Mouse (Mus musculus): Measurements from ENCODE around the gene Clcn5.
A peak's percentile ranks its signal among the peaks of the same experiment; 100 is the strongest.

The Clcn5 gene

DNA sequence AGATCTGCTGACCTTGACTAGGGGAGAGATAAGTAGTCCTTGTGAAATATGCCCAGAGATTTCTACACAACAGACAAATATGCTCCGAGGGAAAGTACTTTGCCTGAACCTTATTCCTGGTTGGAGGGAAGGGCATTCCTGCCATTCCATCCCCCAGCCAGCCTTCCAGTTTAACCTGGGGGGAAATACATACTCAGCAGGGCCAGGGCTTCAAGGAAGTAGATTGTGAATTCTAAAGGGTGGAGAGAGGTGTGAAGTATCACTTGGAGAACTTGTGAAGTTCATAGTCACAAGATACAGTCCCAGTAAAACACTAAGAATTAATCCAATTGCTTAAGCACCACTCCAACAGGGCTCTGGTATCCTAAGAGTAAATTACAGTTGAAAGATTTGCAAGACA is 121.3 kb downstream of the Clcn5 start:
- ATAC-seq (ENCODE audit: low TSS enrichment), result no peak

DNA sequence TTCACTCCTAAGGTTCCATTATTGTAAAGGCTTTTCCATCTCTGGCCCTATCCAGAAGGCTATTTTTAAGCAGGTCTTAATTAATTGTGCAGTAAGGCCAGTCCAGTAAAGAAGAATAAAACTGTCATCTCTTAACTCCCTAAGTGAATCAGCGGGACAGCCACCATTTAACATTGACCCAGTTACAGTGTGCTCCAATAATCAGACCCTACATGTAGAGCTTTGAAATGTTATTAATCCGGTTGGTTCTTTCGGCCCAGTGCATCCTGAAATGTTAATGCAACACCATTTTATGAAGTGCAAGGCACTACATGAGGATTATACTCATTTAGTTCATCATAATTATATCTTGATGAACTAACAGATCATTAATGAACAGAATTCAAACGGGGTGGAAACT is 128.3 kb downstream of the Clcn5 start:
- no peak for ATAC-seq (ENCODE audit: low TSS enrichment)

DNA sequence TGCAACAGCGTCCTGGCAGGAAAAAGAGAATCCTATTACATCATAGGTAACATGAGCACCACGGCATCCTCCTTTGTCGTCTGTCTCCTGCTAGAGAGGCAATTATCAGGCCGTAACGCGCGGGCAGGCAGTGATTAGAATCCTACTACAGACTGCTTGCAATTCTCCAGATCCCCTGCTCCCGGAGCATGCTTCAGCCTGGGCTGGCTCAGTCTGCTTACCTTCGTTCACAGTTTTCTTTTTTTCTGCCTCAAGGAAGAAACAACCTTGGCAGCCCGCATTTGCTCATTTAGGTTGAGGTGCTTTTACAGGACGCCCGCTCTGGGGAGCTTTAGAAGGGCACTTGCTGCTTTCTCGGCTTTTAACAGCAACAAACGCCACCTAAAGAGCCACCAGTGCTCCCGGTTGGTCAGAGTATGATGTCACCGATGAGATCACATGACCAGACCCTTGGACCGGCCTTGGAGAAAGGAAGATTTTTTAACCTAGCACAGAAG is 130.8 kb downstream of the Clcn5 start:
- ATAC-seq (ENCODE audit: low TSS enrichment), result peak; percentile 86

DNA sequence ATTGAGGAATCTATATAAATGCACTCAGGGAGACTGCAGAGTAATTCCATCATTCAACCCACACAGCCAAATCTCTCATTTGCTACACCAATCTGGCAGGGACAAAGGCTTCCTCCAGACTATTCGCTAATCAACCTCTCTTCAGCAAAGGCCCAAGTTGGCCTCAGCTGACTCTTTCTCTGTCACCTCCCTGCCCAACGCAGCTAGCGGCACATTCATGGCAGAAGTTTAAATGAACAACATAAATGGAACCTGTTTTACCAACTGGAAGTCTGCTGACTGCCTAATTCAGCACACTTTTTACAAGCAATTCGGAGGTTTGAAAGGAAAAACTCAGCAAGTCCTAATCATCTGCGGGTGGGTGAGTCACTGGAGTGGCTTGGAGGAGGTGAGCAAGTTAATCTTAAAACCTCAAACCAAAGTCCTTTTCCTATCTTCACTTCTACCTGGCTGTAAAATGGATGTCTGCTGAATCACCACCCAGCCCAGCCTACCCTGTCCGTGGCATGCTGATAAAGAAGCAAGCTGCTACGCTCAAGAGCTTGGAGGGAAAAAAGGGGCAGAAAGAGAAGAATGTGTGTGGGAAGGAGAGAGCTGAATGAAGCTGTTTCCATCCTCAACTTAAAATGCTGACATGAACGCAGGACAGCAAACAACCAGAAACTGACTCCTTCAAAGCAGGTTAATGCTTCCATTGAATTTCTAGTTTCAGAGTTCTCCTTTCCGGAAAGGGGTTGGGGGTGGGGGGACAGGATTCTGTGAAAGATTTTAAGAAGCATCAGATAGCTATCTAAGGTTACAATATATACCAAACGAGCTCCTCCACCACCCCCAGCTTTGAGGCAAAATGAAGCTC is 131.5 kb downstream of the Clcn5 start:
- ATAC-seq (ENCODE audit: low TSS enrichment), result peak; percentile 52

DNA sequence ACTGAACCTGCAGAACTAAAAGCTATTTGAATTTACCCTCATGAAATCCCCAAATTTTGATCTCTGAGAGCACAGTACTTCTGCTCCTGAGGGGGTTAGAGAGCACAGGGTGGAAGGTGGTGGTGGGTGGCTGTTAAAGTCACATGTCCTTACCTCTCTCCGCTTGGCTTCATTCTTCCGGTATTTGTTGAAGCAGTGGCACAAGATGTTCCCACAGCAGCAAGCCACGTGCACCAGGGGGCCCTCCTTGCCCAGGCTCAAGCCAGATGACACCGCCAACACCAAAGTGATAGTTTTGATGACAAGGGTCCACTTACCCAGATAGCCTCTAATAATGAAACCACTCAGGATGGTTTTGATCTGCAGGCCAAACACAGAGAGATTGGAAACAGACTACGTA is 149.0 kb downstream of the Clcn5 start:
- ATAC-seq (ENCODE audit: low TSS enrichment), result no peak

DNA sequence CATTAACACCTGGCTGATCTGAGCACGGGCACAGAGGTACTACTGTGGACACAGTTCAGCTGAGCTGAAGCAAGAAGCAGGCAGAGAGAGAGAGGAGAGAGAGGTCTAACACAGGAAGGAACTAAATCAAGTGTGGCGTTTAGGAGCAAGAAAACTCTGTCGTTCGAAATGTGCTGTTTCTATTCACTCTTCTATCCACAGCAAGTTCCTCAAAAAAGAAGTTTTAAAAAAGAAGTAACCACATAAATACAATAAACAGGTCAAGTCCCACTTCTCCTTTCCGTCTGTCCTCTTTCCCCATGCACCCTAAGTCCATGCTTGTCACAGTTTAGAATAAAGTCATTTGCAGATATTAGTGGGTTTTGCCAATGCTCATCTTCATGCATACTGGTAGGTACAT is 150.4 kb downstream of the Clcn5 start:
- ATAC-seq (ENCODE audit: low TSS enrichment), result no peak

DNA sequence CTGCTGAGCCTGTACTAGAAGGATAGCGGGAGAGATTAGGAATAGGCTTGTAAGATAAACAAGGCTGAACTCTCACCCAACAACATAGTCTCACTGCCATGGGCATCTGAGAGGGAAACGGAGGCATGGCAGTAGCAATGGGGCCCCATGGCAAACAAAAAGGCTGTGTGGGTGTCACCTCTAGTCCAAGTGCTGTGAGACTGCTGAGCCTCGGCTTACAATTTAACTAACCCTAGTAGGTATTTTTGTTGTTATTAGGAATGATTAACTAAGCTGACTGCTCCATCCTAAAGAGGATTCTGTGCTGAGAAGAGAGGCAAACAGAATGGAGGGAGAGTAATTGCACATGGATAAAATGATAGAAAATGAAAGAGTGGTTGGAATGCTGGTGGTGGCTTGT is 161.2 kb downstream of the Clcn5 start:
- ATAC-seq (ENCODE audit: low TSS enrichment), result no peak

DNA sequence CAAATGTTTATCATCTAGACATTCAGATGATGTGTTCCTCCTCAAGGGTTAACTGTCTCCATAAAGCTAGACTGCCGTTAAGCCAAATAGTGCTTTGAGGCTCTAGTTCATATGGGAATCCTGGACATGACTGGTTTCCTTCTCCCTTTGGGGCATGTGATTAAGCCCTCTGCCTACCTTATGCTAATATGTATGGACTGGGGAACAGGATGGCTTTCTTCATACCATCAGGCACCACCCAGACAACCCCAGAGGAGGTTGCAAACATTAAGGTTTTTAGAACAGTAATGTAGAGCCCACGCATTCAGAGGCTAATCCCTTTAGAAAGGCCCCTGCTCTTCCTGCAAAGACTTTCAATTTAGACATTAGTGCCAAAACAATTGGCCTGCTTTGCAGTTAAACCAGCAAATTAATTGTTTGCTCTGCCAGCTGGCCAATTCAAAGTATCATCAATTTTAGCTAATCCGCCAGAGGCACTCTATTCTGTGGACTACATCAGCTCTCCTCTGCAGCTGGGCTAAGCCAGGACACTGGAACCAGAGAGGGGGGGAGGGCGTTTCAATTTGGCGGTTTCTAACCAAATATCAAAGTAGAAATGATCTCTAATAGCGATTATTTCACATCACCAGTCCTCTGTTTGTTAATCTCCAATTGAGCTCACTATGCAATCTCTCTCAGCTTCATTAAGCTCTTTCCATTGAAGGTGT is 163.0 kb downstream of the Clcn5 start:
- ATAC-seq (ENCODE audit: low TSS enrichment), result no peak

DNA sequence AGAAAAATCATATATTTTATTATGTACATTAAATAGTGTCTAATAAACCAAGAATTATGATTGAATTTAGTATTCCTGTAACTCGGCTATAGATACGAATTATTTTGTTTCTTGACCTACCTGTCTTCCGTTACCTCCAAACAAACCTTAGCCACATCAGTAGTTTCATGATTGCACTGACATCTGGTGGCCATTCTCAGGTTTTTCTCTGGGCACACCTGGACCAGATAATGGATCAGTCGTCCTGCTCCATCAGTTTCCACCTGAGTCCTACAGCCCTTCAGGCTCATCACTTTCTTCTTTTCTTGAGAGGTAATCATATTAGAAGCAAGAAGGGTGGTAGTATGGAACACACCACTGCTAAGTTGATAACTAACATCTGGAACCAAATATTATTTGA is 169.0 kb downstream of the Clcn5 start:
- ATAC-seq (ENCODE audit: low TSS enrichment), result no peak

DNA sequence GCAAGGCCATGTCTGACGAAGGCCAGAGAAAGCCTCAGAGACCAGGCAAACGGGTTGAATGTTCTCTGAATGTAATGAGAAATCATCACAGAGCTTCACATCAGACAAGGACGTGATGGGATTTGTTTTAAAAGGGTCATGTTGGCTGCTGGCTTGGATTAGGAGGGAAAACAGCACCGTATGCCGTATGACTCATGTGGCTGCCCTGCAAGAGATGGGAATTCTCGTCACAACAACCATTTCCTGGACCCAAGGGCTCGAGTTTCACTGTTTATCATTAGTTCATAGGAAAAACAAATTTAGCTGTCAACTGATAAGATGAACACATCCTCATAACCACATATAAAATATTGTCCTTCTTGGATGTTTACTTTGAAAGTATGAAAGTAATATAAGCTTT is 173.0 kb downstream of the Clcn5 start:
- no peak for ATAC-seq (ENCODE audit: low TSS enrichment)

DNA sequence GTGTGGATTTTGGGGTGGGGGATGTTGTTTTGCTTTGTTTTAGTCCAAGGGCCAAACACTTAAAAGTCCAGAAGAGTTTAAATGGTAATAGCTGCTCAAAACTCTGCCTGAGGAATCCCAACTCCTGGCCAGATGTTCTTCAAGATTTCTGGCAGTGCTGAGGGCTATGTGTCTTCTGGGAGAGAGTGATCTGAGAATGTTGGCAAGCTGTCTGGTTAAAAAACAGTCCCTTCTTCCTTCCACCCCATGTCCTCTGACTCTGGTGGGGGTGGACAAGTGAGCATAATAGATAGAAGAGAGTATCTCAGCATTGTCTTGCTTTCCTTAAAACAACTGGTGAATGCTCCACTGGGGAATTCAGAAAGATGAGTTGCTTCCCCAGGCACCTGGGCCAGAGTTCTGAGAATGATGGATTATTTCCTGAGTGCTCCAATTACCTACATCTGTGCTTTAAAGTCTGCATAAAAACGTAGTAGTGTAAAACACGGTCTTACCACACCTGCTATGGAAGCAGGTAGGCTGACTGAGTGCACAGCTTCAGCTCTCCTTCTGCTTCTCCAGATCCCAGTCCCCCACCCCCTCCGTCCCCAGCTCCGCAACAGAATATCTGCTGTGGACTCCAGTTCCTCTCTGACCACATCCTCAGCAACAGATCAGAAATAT is 197.4 kb downstream of the Clcn5 start:
- no peak for ATAC-seq (ENCODE audit: low TSS enrichment)

DNA sequence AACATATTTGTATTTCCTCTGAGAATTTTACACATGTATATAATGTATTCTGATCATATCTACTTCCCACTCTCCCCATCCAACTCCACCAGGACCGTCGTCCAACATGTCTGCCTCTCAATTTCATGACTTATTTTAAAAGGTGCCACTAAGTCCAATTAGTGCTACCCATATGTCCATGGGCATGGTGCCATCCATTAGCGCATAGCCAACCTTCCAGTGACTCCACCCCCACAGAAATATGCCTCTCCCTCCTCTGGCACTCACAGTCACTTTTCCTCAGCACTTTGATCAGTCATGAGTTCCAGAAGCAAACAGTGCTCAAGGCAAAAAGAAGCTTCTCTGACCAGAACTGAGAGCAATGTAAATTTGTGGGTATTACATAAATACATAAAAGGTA is 204.3 kb downstream of the Clcn5 start:
- ATAC-seq (ENCODE audit: low TSS enrichment), result no peak

Measured in frontal cortex, adult (tissue).